Mouse (Mus musculus) megakaryocyte, embryonic 14.5 days (primary cell): Measurements from ENCODE around the gene Slc12a8.

Experiments used
- FLI1 ChIP-seq: IDR thresholded peaks from 2 replicates; pipeline ENCODE4 v1.6.1; 2012; ENCODE audit warnings: low read length, inconsistent platforms, mixed read lengths
- GATA1 ChIP-seq: IDR thresholded peaks from 3 replicates; pipeline ENCODE4 v1.6.1; 2012; ENCODE audit warnings: mixed read lengths, low read length, inconsistent platforms, borderline replicate concordance

DNA sequence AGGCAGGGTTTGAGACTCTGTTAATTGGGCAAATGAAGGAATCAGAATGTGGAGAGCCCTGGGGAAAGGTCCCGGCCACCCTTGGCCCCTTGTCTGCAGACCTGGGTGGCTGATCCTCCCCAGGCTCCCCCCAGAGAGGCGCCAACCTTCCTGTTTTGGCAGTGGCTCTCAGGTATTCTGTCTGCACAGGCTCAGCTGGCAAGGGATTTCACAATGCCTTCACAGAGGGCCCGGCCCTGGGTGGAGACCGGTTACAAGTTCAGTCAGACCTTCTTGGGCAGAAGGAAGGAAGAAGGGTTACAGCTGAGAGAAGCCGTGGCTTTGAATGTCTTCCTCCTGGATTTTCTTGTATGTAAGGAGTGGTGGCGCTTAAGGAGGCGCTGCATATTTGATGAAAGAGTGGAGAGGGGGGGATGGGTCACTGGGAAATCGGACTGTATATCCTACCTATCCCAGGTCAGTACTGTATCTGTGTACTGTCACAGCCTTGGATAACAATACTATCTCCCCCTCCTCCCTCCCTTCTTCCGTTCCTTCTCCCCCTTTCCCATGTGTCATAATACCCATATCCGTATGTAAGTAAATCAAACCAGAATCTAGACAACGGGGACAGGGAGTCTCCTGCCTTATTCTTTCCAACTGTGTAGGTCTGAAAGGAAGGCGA is 45.9 kb downstream of the Slc12a8 start:
- TF ChIP-seq GATA1, result no peak
- TF ChIP-seq FLI1, result no peak
